Mouse (Mus musculus) gastrocnemius, adult 8-10 months (tissue): ENCODE data around the gene Nkiras2. TPM values are rescaled to one million over a fixed set of nuclear protein-coding genes. Genes with fewer than 3 reads are reported as not detected.
"Not testable (repeated sequence)": the region's sequence is repeated elsewhere in the genome, so short reads cannot be mapped to it uniquely, and the experiment has no call there.

Experiments used
- DNase-seq, 2 experiments: peaks; one replicate each; pipeline ENCODE4 v3.0.0; 2022; ENCODE audit warnings: low spot score in 2 of 2
- total RNA-seq, 4 experiments: library from RNA; stranded (reverse); gene quantifications; 2 replicates each; pipeline ENCODE4 v1.2.4; 2022

Gene Nkiras2
- total RNA-seq, 4 experiments from 2014 or later: 18.1 to 18.9 (median 18.6) TPM

GRCm38 (mm10) chr11:100598074-100598473 lies 21.0 kb upstream of the Nkiras2 start:
- no peak for DNase-seq

GRCm38 (mm10) chr11:100601372-100601771 lies 17.7 kb upstream of the Nkiras2 start:
- DNase-seq: no peak

- DNase-seq: no peak
These were observed 15.9 kb upstream of the Nkiras2 start for GRCm38 (mm10) chr11:100603155-100603554.

GRCm38 (mm10) chr11:100603813-100604212 lies 15.2 kb upstream of the Nkiras2 start:
- DNase-seq: no peak

- DNase-seq: no peak
These were observed 14.6 kb upstream of the Nkiras2 start for GRCm38 (mm10) chr11:100604321-100605005.

- DNase-seq: no peak
These were observed 13.6 kb upstream of the Nkiras2 start for GRCm38 (mm10) chr11:100605451-100605850.

- no peak for DNase-seq
These were observed 11.9 kb upstream of the Nkiras2 start for GRCm38 (mm10) chr11:100607121-100607520.

- no peak for DNase-seq
These were observed 10.2 kb upstream of the Nkiras2 start for GRCm38 (mm10) chr11:100608796-100609195.

- no peak for DNase-seq
These were observed 9.6 kb upstream of the Nkiras2 start for GRCm38 (mm10) chr11:100609355-100609996.

- DNase-seq: no peak
These were observed 8.9 kb upstream of the Nkiras2 start for GRCm38 (mm10) chr11:100609997-100610680.

- DNase-seq: no peak
These were observed 7.4 kb upstream of the Nkiras2 start for GRCm38 (mm10) chr11:100611627-100612026.

GRCm38 (mm10) chr11:100613241-100613640 lies 5.8 kb upstream of the Nkiras2 start:
- no peak for DNase-seq

GRCm38 (mm10) chr11:100616332-100616731 lies 2.7 kb upstream of the Nkiras2 start:
- no peak for DNase-seq

- not testable (repeated sequence) for DNase-seq
These were observed 2.2 kb upstream of the Nkiras2 start for GRCm38 (mm10) chr11:100616836-100617235.

GRCm38 (mm10) chr11:100617480-100617879 lies 1.6 kb upstream of the Nkiras2 start:
- no peak for DNase-seq

GRCm38 (mm10) chr11:100619485-100619975 lies 486 bp downstream of the Nkiras2 start:
- peak; percentile 90 to 93 for DNase-seq

- no peak for DNase-seq
These were observed 938 bp downstream of the Nkiras2 start, which contains the start of gene Dnajc7 for GRCm38 (mm10) chr11:100619982-100620381. Gene Dnajc7 (minus strand): TSS chr11:100620168.

GRCm38 (mm10) chr11:100622714-100623113 lies 3.7 kb downstream of the Nkiras2 start:
- peak; percentile 92 for DNase-seq

GRCm38 (mm10) chr11:100623867-100624266 lies 4.8 kb downstream of the Nkiras2 start:
- no peak for DNase-seq

GRCm38 (mm10) chr11:100625754-100626700 lies 7.0 kb downstream of the Nkiras2 start:
- DNase-seq: no peak

- peak; percentile 49 to 53 for DNase-seq
These were observed 7.7 kb downstream of the Nkiras2 start for GRCm38 (mm10) chr11:100626701-100627195.
